Mouse (Mus musculus) brain, embryonic 14.5 days (tissue): ENCODE measurements around the gene Frmd4b.

Experiments used
- CTCF ChIP-seq: fragments of 200-500 bp; IDR thresholded peaks from 2 replicates; pipeline ENCODE4 v1.5.1; 2012; ENCODE audit warnings: inconsistent platforms, mild to moderate bottlenecking, moderate library complexity, borderline replicate concordance; ENCODE audit not compliant: insufficient read depth, insufficient read length; ENCODE audit errors: extremely low read depth
- POLR2A ChIP-seq: fragments of 200-500 bp; IDR thresholded peaks from 2 replicates; pipeline ENCODE4 v1.6.1; 2012; ENCODE audit warnings: mild to moderate bottlenecking, inconsistent platforms, borderline replicate concordance; ENCODE audit not compliant: poor library complexity, insufficient read depth, insufficient read length, severe bottlenecking; ENCODE audit errors: extremely low read depth

DNA sequence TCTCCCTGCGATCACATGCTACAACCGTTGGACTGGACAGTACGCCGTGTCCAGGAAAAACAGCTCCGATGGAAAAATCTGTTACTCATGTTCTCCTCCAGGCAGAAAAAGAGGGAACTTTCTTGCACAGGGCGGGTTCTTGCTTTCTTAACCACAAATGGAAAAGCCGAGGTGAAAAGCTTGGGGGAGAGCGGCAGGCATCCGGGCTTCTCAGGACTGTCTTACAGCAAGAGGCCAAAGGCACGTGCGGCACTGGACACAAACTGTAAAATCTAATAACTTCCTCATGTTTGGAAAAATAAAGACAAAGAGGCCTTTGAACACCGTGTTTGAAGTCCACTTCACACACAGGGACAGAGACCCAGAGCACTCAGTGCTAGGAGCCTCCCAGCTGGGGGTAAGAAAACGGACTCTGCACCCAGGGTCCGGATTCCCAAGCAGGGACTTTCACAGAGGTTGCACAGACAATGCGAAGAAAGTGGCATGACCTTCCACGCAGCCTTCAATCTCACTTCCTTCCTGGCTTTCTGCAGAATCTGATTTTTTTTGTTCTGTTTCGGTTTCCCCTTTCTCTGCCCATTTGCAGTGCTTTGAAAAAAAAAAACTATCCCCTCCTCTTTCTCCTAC lies 153.3 kb downstream of the Frmd4b start:
- no peak for TF ChIP-seq CTCF
- TF ChIP-seq POLR2A: no peak
